Mouse (Mus musculus) C3H10T1/2 (cell line): ENCODE results near the gene Pank3. TPM values are rescaled to one million over a fixed set of nuclear protein-coding genes. Genes with fewer than 3 reads are reported as not detected.

ENCODE experiments used
- polyA plus RNA-seq, 2 experiments: library from polyadenylated mRNA; unstranded; fragments of >200 nt; fragmentation: generic; extraction: Trizol; gene quantifications; one replicate each; pipeline ENCODE4 v1.2.1; 2012; ENCODE audit warnings: missing spikeins in 2 of 2

The Pank3 gene
- polyA plus RNA-seq = 1 to 10 TPM in 1 of 2 experiments, under 1 TPM in 1; 0.25 to 3.2 TPM

DNA sequence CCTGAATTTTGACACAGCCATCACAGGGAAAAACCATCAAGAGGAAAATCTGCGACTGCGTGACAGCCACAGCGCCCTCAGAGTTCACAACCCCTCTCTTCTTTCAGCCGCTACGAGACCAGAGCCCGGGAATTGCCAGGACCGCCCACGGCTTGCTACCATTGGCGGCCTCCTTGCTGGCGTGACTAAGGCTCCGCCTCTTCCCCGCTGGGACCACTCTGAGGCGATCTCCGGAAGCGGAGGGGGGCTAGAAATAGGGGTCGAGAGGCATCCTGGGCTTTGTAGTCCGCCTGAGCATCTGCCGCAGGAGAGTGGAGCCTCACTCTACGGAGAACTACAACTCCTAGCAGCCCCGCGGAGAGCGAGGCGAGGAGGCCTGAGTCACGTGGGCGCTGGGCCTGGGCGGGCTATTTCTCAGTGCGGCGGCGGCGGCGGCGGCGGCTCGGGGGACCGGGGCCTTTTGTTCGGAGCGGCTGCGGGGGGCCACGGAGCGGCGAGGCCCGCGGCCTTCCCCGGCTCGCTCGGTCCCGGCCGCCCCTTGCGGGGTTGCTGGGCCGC is at the start of gene Pank3:
Gene Pank3, plus strand, starts transcription at position 297 of the 558 bp plus-strand sequence.

DNA sequence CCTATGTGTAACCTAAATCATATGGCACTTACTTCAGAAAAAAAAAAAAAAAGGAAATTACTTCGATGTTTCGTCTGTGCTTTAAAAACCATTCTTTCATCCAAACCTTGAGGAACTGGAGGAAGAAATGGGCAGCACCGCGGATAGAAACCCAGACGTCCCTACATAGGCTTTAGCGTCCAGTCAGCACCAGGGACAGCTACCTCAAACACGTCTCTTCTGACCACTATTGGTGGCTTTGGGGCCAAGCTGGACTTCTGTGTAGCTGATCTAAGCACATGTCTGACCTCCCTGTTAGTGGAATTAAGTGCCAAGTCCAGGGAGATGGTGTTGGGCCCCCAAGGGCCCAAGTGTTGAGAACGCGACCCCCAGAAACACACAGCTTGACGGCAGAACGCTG is 29.6 kb downstream of the Pank3 start, which contains the start of gene Fbll1:
Gene Fbll1, minus strand, starts transcription at position 11 of the 400 bp plus-strand sequence.

DNA sequence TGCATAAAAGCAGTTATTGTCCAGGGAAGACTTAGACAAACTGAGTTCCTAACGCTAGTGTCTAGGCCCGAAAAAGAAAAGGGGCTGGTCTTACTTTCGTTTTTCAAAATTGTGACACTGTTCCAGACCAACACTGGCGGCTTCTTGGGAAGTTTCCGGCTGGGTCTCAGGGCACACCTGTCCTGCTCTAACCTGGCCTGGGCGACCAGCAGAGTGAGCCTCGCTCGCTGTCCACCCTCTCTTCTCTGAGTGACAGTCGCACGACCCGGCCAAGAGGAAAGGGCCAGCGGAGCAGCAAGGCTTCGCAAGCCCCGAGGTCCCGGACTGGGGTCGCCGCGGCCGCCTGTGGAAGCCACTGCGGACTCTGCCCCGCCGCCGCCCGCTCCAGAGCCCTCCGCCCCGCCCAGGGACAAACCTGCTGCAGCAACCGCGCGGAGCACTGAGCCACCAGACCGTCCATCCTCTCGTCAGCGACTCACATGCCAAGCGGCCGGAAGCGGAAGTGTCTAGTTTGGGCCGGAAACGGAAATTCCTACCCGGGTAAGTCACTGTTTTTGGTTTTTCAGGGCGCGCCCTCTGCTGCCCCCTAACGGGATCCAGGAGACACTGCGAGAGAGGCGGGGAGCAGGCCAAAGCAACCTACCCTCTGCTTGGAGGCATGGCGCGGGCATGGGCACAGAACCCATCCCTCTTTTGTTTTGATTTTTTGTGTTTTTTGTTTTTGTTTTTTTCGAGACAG is 64.9 kb downstream of the Pank3 start, which contains the start of gene Rars:
Gene Rars, minus strand, starts transcription at position 485 of the 739 bp plus-strand sequence.

Other genes starting within 250 kb of the Pank3 start
- under 1 TPM in 1 of 2 experiments, not detected in 1; 0.02 TPM for gene Fbll1, start 29.4 kb downstream of the Pank3 start, polyA plus RNA-seq
- gene Rars, start 65.0 kb downstream of the Pank3 start, polyA plus RNA-seq = 10 to 100 TPM; 12.0 to 51.9 TPM
- 1 to 10 TPM; 3.4 to 5.8 TPM for gene Wwc1, start 211.0 kb downstream of the Pank3 start, polyA plus RNA-seq